Mouse (Mus musculus) lung, embryonic 14.5 days (tissue): ENCODE data around the gene Ctrc. TPM values are rescaled to one million over a fixed set of nuclear protein-coding genes. Genes with fewer than 3 reads are reported as not detected.

Experiments used
- ATAC-seq: fragments of 200-750 bp; cut with Nextera tagmentation; 2 replicates; pipeline ENCODE4 v1.8.0; 2017; ENCODE audit warnings: mild to moderate bottlenecking, moderate TSS enrichment, moderate library complexity; ENCODE audit not compliant: insufficient read depth
- DNase-seq: peaks from one replicate; pipeline ENCODE4 v3.0.0-alpha.2; 2015
- H3K27ac ChIP-seq: fragments of 300-500 bp; sonication (generic); 2 replicates; pipeline ENCODE4 v1.5.1; 2014; ENCODE audit warnings: low read depth, mild to moderate bottlenecking, moderate library complexity
- H3K27me3 ChIP-seq: fragments of 300-500 bp; sonication (generic); 2 replicates; pipeline ENCODE4 v1.6.1; 2014; ENCODE audit warnings: low read length, control low read depth; ENCODE audit not compliant: insufficient read depth
- H3K36me3 ChIP-seq: fragments of 300-500 bp; sonication (generic); 2 replicates; pipeline ENCODE4 v1.6.1; 2014; ENCODE audit warnings: control low read depth; ENCODE audit not compliant: insufficient read depth
- H3K4me1 ChIP-seq: fragments of 300-500 bp; sonication (generic); 2 replicates; pipeline ENCODE4 v1.6.1; 2014; ENCODE audit warnings: antibody characterized with exemption, control low read depth; ENCODE audit not compliant: insufficient read depth
- H3K4me2 ChIP-seq: fragments of 300-500 bp; sonication (generic); 2 replicates; pipeline ENCODE4 v1.6.1; 2014; ENCODE audit warnings: mild to moderate bottlenecking
- H3K4me3 ChIP-seq: fragments of 300-500 bp; sonication (generic); 2 replicates; pipeline ENCODE4 v1.5.1; 2014; ENCODE audit warnings: low read depth, low read length
- H3K9ac ChIP-seq: fragments of 300-500 bp; sonication (generic); 2 replicates; pipeline ENCODE4 v1.6.1; 2014
- H3K9me3 ChIP-seq: fragments of 300-500 bp; sonication (generic); 2 replicates; pipeline ENCODE4 v1.6.1; 2016; ENCODE audit warnings: low read depth, low read length, control low read depth
- CTCF ChIP-seq: IDR thresholded peaks from 2 replicates; pipeline ENCODE4 v1.5.1; 2016; ENCODE audit warnings: antibody characterized with exemption, low read depth
- WGBS: fragments of 180-500 bp; shearing (Covaris S2); extraction: QIAGEN DNeasy Blood & Tissue Kit; methylation state at CpG from one replicate; pipeline ENCODE4 v1.1.7; 2014; 5-methylcytosine and 5-hydroxymethylcytosine counted together
- polyA plus RNA-seq: library from polyadenylated mRNA; unstranded; fragments of >200 nt; fragmentation: Nextera tagmentation; extraction: Ambion mirVana; gene quantifications from 2 replicates; pipeline ENCODE4 v1.2.1, GENCODE M21; 2014

Gene Ctrc
- polyA plus RNA-seq, 1 experiment from 2014 or later = not detected

GRCm38 (mm10) chr4:141793282-141794151 lies 52.6 kb downstream of the Ctrc start, which contains the start of gene Casp9:
Gene Casp9, plus strand, starts transcription at chr4:141793612.
- TF ChIP-seq CTCF = no peak
- Histone ChIP-seq H3K27me3 (no peaks in the 10 kb centered on the region), H3K9ac (peak within 1 kb of the TSS; percentile 64), H3K9me3 (no peaks in the 10 kb centered on the region), H3K4me3 (peak within 1 kb of the TSS; percentile 55), H3K4me1 (no peaks in the 10 kb centered on the region), H3K36me3 (peaks cover 16% of the 10 kb centered on the region), H3K4me2 (peak within 1 kb of the TSS; percentile 60), H3K27ac (peak within 1 kb of the TSS; percentile 90)
- peak; percentile 99 for DNase-seq
- ATAC-seq = peak; percentile 85
- under 1% methylated on average over 73 of the region's 80 CpGs for WGBS

- ATAC-seq (no peak), DNase-seq (no peak)
- no peaks in the 10 kb centered on the region for H3K27me3 ChIP-seq
- no peaks in the 10 kb centered on the region for H3K9me3 ChIP-seq
- H3K36me3 ChIP-seq = peaks cover 14% of the 10 kb centered on the region
- H3K4me2 ChIP-seq = peak overlapping the region; percentile 60
- peak overlapping the region; percentile 55 for H3K4me3 ChIP-seq
- H3K27ac ChIP-seq = peak overlapping the region; percentile 89
- no peaks in the 10 kb centered on the region for H3K4me1 ChIP-seq
- H3K9ac ChIP-seq = peak overlapping the region; percentile 27; the same call in 1 of the 2 replicates
- no peak for TF ChIP-seq CTCF
- whole genome bisulfite sequencing = 11% methylated on average over 10 of the region's 10 CpGs
Measured at GRCm38 (mm10) chr4:141792554-141793281, 53.4 kb downstream of the Ctrc start.

GRCm38 (mm10) chr4:141791951-141792350 lies 54.2 kb downstream of the Ctrc start:
- ATAC-seq = no peak
- WGBS = 77% methylated on average over 8 of the region's 8 CpGs
- Histone ChIP-seq H3K36me3 (peaks cover 6% of the 10 kb centered on the region; the same call in 1 of the 2 replicates), H3K9me3 (no peaks in the 10 kb centered on the region), H3K9ac (no peak overlapping the region), H3K4me3 (no peak overlapping the region), H3K4me1 (no peaks in the 10 kb centered on the region), H3K4me2 (no peak overlapping the region), H3K27ac (no peak overlapping the region), H3K27me3 (no peaks in the 10 kb centered on the region)
- DNase-seq = no peak
- TF ChIP-seq CTCF = no peak

- Histone ChIP-seq H3K27ac (no peak overlapping the region), H3K4me2 (no peak overlapping the region), H3K27me3 (no peaks in the 10 kb centered on the region), H3K4me1 (no peaks in the 10 kb centered on the region), H3K36me3 (peaks cover 1% of the 10 kb centered on the region; the same call in 1 of the 2 replicates), H3K9ac (no peak overlapping the region), H3K4me3 (no peak overlapping the region), H3K9me3 (no peaks in the 10 kb centered on the region)
- ATAC-seq (no peak), DNase-seq (no peak)
- 86% methylated on average over 7 of the region's 7 CpGs for WGBS
- TF ChIP-seq CTCF = no peak
Measured at GRCm38 (mm10) chr4:141791486-141791885, 54.7 kb downstream of the Ctrc start.

- peak; percentile 80 for ATAC-seq
Measured at GRCm38 (mm10) chr4:141790524-141790990, 55.6 kb downstream of the Ctrc start, which contains the start of gene Dnajc16. Gene Dnajc16, minus strand, starts transcription at chr4:141790931.

GRCm38 (mm10) chr4:141789564-141790218 lies 56.5 kb downstream of the Ctrc start:
- peak overlapping the region; percentile 94 for H3K9ac ChIP-seq
- H3K4me2 ChIP-seq = peak overlapping the region; percentile 73
- WGBS = 35% methylated on average over 3 of the region's 3 CpGs
- no peak for DNase-seq
- H3K9me3 ChIP-seq = no peaks in the 10 kb centered on the region
- no peaks in the 10 kb centered on the region for H3K4me1 ChIP-seq
- H3K36me3 ChIP-seq = peaks cover 7% of the 10 kb centered on the region
- no peaks in the 10 kb centered on the region for H3K27me3 ChIP-seq
- H3K4me3 ChIP-seq = peak overlapping the region; percentile 97
- TF ChIP-seq CTCF = no peak
- H3K27ac ChIP-seq = peak overlapping the region; percentile 80; the same call in 1 of the 2 replicates
- ATAC-seq = no peak

More at GRCm38 (mm10) chr4:141790524-141790990, 55.6 kb downstream of the Ctrc start, which contains the start of gene Dnajc16:
- no peaks in the 10 kb centered on the region for H3K9me3 ChIP-seq
- H3K9ac ChIP-seq = peak within 1 kb of the TSS; percentile 94
- peak; percentile 19; the same call in 1 of the 2 replicates for TF ChIP-seq CTCF
- no peaks in the 10 kb centered on the region for H3K27me3 ChIP-seq
- H3K4me1 ChIP-seq = no peaks in the 10 kb centered on the region
- peak within 1 kb of the TSS; percentile 80 for H3K27ac ChIP-seq
- peak within 1 kb of the TSS; percentile 97 for H3K4me3 ChIP-seq
- H3K4me2 ChIP-seq = peak within 1 kb of the TSS; percentile 73
- under 1% methylated on average over 42 of the region's 42 CpGs for WGBS
- DNase-seq = peak; percentile 99
- no peaks in the 10 kb centered on the region; the same call in 1 of the 2 replicates for H3K36me3 ChIP-seq
